Mouse (Mus musculus) MEL (cell line): ENCODE results near the gene Camta1. TPM values are rescaled to one million over a fixed set of nuclear protein-coding genes. Genes with fewer than 3 reads are reported as not detected.

Experiments
- DNase-seq: peaks from one replicate; pipeline ENCODE4 v3.0.0; 2011; ENCODE audit warnings: low read depth, low spot score
- H3K27ac ChIP-seq: 2 replicates; pipeline ENCODE4 v1.5.1; 2012; ENCODE audit warnings: low read depth, mild to moderate bottlenecking, control low read depth, low read length, moderate library complexity; ENCODE audit not compliant: control insufficient read depth
- H3K27me3 ChIP-seq, 2 experiments: fragments of 150-350 bp in 1 of 2; sonication (generic) in 1 of 2; 2 replicates each; pipeline ENCODE4 v1.6.1; 2012; ENCODE audit warnings: low read length in 2 of 2, mild to moderate bottlenecking in 2 of 2, improper control_type of control experiment in 1 of 2, moderate library complexity in 1 of 2; ENCODE audit not compliant: insufficient read depth in 2 of 2, control insufficient read depth in 1 of 2
- H3K36me3 ChIP-seq, 2 experiments: 2 replicates each; pipeline ENCODE4 v1.6.1; 2012 to 2014; ENCODE audit warnings: low read length in 2 of 2, improper control_type of control experiment in 1 of 2, inconsistent platforms in 1 of 2, mild to moderate bottlenecking in 1 of 2; ENCODE audit not compliant: insufficient read depth in 2 of 2, control insufficient read depth in 1 of 2
- H3K4me1 ChIP-seq, 2 experiments: fragments of 150-350 bp in 1 of 2; sonication (generic) in 1 of 2; 2 replicates each; pipeline ENCODE4 v1.6.1; 2012; ENCODE audit warnings: low read length in 2 of 2, improper control_type of control experiment in 1 of 2, mild to moderate bottlenecking in 1 of 2; ENCODE audit not compliant: insufficient read depth in 2 of 2, control insufficient read depth in 1 of 2
- H3K4me3 ChIP-seq, 2 experiments: fragments of 150-350 bp in 1 of 2; sonication (generic) in 1 of 2; 2 replicates each; pipeline ENCODE4 v1.5.1; 2012; ENCODE audit warnings: low read depth in 2 of 2, low read length in 2 of 2, mild to moderate bottlenecking in 2 of 2, moderate library complexity in 2 of 2, control low read depth in 1 of 2, improper control_type of control experiment in 1 of 2; ENCODE audit not compliant: control insufficient read depth in 1 of 2, insufficient read depth in 1 of 2
- H3K79me2 ChIP-seq: 2 replicates; pipeline ENCODE4 v1.6.1; 2012; ENCODE audit warnings: mild to moderate bottlenecking, low read length, moderate library complexity; ENCODE audit not compliant: control insufficient read depth, poor library complexity, insufficient read depth
- H3K9ac ChIP-seq: 2 replicates; pipeline ENCODE4 v1.6.1; 2012; ENCODE audit warnings: low read depth, mild to moderate bottlenecking, control low read depth, low read length, moderate library complexity; ENCODE audit not compliant: control insufficient read depth, poor library complexity, severe bottlenecking
- H3K9me3 ChIP-seq: fragments of 150-350 bp; sonication (generic); replicated peaks from 2 replicates; pipeline ENCODE4 v1.6.1; 2012; ENCODE audit warnings: mild to moderate bottlenecking, low read length, improper control_type of control experiment, moderate library complexity; ENCODE audit not compliant: insufficient read depth
- BHLHE40 ChIP-seq: IDR thresholded peaks from 2 replicates; pipeline ENCODE4 v1.6.1; 2012; ENCODE audit warnings: low read depth, mild to moderate bottlenecking, inconsistent platforms, low read length, improper control_type of control experiment, borderline replicate concordance
- CHD1 ChIP-seq: IDR thresholded peaks from 2 replicates; pipeline ENCODE4 v1.6.1; 2012; ENCODE audit warnings: low read depth, mild to moderate bottlenecking, inconsistent platforms, low read length, improper control_type of control experiment
- CHD2 ChIP-seq: IDR thresholded peaks from 2 replicates; pipeline ENCODE4 v1.6.1; 2011; ENCODE audit warnings: low read length, improper control_type of control experiment
- CTCF ChIP-seq, 3 experiments: IDR thresholded peaks in 2 of 3; conservative IDR thresholded peaks in 1 of 3; 2 replicates each; pipeline ENCODE4 v1.5.1; 2011 to 2012; ENCODE audit warnings: low read length in 3 of 3, low read depth in 2 of 3, mild to moderate bottlenecking in 2 of 3, improper control_type of control experiment in 1 of 3, inconsistent platforms in 1 of 3, mixed read lengths in 1 of 3, moderate library complexity in 1 of 3; ENCODE audit not compliant: control insufficient read depth in 1 of 3, insufficient read depth in 1 of 3, poor library complexity in 1 of 3, severe bottlenecking in 1 of 3
- E2F4 ChIP-seq: IDR thresholded peaks from 2 replicates; pipeline ENCODE4 v1.6.1; 2011; ENCODE audit warnings: low read depth, low read length, improper control_type of control experiment, borderline replicate concordance
- ELF1 ChIP-seq: IDR thresholded peaks from 2 replicates; pipeline ENCODE4 v1.6.1; 2014; ENCODE audit warnings: low read depth, mild to moderate bottlenecking, inconsistent platforms, low read length, improper control_type of control experiment, moderate library complexity
- EP300 ChIP-seq, 2 experiments: IDR thresholded peaks; 2 replicates each; pipeline ENCODE4 v1.6.1; 2011; ENCODE audit warnings: improper control_type of control experiment in 2 of 2, low read length in 2 of 2, low read depth in 1 of 2, mild to moderate bottlenecking in 1 of 2
- ETS1 ChIP-seq: IDR thresholded peaks from 2 replicates; pipeline ENCODE4 v1.6.1; 2012; ENCODE audit warnings: low read depth, mild to moderate bottlenecking, inconsistent platforms, low read length, improper control_type of control experiment, moderate library complexity
- MAX ChIP-seq: IDR thresholded peaks from 2 replicates; pipeline ENCODE4 v1.6.1; 2011; ENCODE audit warnings: low read length, improper control_type of control experiment
- MEF2A ChIP-seq: IDR thresholded peaks from 2 replicates; pipeline ENCODE4 v1.6.1; 2014; ENCODE audit warnings: low read depth, mild to moderate bottlenecking, inconsistent platforms, low read length, improper control_type of control experiment; ENCODE audit not compliant: poor library complexity, insufficient replicate concordance, severe bottlenecking; ENCODE audit errors: extremely low read depth
- MYB ChIP-seq: IDR thresholded peaks from 2 replicates; pipeline ENCODE4 v1.6.1; 2011; ENCODE audit warnings: mild to moderate bottlenecking, low read depth, low read length, improper control_type of control experiment
- NELFE ChIP-seq: IDR thresholded peaks from 2 replicates; pipeline ENCODE4 v1.6.1; 2011; ENCODE audit warnings: low read depth, low read length, improper control_type of control experiment
- POLR2A ChIP-seq, 2 experiments: IDR thresholded peaks; 2 replicates each; pipeline ENCODE4 v1.6.1; 2011 to 2012; ENCODE audit warnings: low read length in 2 of 2, mild to moderate bottlenecking in 2 of 2, control low read depth in 1 of 2, improper control_type of control experiment in 1 of 2, low read depth in 1 of 2, moderate library complexity in 1 of 2; ENCODE audit not compliant: control insufficient read depth in 1 of 2, insufficient read depth in 1 of 2, poor library complexity in 1 of 2
- POLR2AphosphoS2 ChIP-seq: IDR thresholded peaks from 2 replicates; pipeline ENCODE4 v1.6.1; 2011; ENCODE audit warnings: low read length, improper control_type of control experiment
- POLR2AphosphoS5 ChIP-seq: IDR thresholded peaks from 2 replicates; pipeline ENCODE4 v1.6.1; 2012; ENCODE audit warnings: low read depth, borderline replicate concordance, mild to moderate bottlenecking, inconsistent platforms, low read length, moderate library complexity, mixed read lengths
- RAD21 ChIP-seq: IDR thresholded peaks from 2 replicates; pipeline ENCODE4 v1.6.1; 2011; ENCODE audit warnings: mild to moderate bottlenecking, low read depth, low read length, improper control_type of control experiment
- SMC3 ChIP-seq: IDR thresholded peaks from 2 replicates; pipeline ENCODE4 v1.6.1; 2011; ENCODE audit warnings: low read depth, low read length, improper control_type of control experiment
- TCF12 ChIP-seq: IDR thresholded peaks from 2 replicates; pipeline ENCODE4 v1.6.1; 2014; ENCODE audit warnings: low read depth, mild to moderate bottlenecking, inconsistent platforms, low read length, improper control_type of control experiment, moderate library complexity
- ZC3H11A ChIP-seq: IDR thresholded peaks from 2 replicates; pipeline ENCODE4 v1.6.1; 2012; ENCODE audit warnings: low read depth, mild to moderate bottlenecking, inconsistent platforms, low read length, improper control_type of control experiment
- ZKSCAN1 ChIP-seq: IDR thresholded peaks from 2 replicates; pipeline ENCODE4 v1.6.1; 2012; ENCODE audit warnings: low read depth, mild to moderate bottlenecking, inconsistent platforms, low read length, improper control_type of control experiment, moderate library complexity
- ZMIZ1 ChIP-seq: IDR thresholded peaks from 2 replicates; pipeline ENCODE4 v1.6.1; 2012; ENCODE audit warnings: low read depth, mild to moderate bottlenecking, inconsistent platforms, low read length, improper control_type of control experiment, moderate library complexity
- polyA plus RNA-seq, 2 experiments: library from polyadenylated mRNA; stranded (reverse) in 1 of 2; unstranded in 1 of 2; fragments of >175 nt in 1 of 2; fragments of >200 nt in 1 of 2; gene quantifications; 2 replicates each; pipeline versions ENCODE4 v1.2.1 to v1.2.4; 2012; ENCODE audit warnings: low replicate concordance in 2 of 2, low read depth in 1 of 2; ENCODE audit not compliant: insufficient read length in 2 of 2, insufficient read depth in 1 of 2, missing spikeins in 1 of 2
- total RNA-seq: library from RNA; depleted of rRNA; stranded (reverse); fragments of 300-350 nt; gene quantifications from 2 replicates; pipeline ENCODE4 v1.2.3, GENCODE M21; 2012

The Camta1 gene
- total and polyA plus RNA-seq, 3 experiments, result 28.2 to 87.5 TPM; not detected in 1

- Histone ChIP-seq H3K36me3 (no peaks in the 10 kb centered on the region), H3K9me3 (no peaks in the 10 kb centered on the region), H3K4me1 (no peaks in the 10 kb centered on the region), H3K9ac (no peak overlapping the region), H3K27me3 (no peaks in the 10 kb centered on the region), H3K79me2 (no peaks in the 10 kb centered on the region), H3K4me3 (no peak overlapping the region), H3K27ac (no peak overlapping the region)
- DNase-seq, result no peak
- no peak for TF ChIP-seq ZKSCAN1
- TF ChIP-seq E2F4, result no peak
- no peak for TF ChIP-seq ELF1
Observed at GRCm38 (mm10) chr4:151224017-151224416, 637.7 kb downstream of the Camta1 start.

GRCm38 (mm10) chr4:151223263-151223996 is 638.2 kb downstream of the Camta1 start:
- TF ChIP-seq RAD21, result no peak
- TF ChIP-seq ZMIZ1, result no peak
- no peak for TF ChIP-seq ZKSCAN1
- no peak for TF ChIP-seq SMC3
- TF ChIP-seq POLR2A (IDR thresholded peaks at IDR 0.05; ENCODE audit: control insufficient read depth in 1 of 2, insufficient read depth in 1 of 2, low read depth in 1 of 2, low read length in 2 of 2, poor library complexity in 1 of 2), result no peak
- no peak for TF ChIP-seq CHD2
- TF ChIP-seq NELFE, result no peak
- no peak for TF ChIP-seq ZC3H11A
- TF ChIP-seq ETS1, result no peak
- no peak for TF ChIP-seq CHD1
- no peak for TF ChIP-seq EP300 (IDR thresholded peaks at IDR 0.05; ENCODE audit: low read depth in 1 of 2, low read length in 2 of 2)
- Histone ChIP-seq H3K4me3 (no peak overlapping the region), H3K9ac (no peak overlapping the region), H3K27ac (no peak overlapping the region), H3K4me1 (no peaks in the 10 kb centered on the region), H3K27me3 (no peaks in the 10 kb centered on the region), H3K9me3 (no peaks in the 10 kb centered on the region), H3K79me2 (no peaks in the 10 kb centered on the region), H3K36me3 (no peaks in the 10 kb centered on the region)
- no peak for DNase-seq

- H3K27ac ChIP-seq, result no peak overlapping the region
- no peak for TF ChIP-seq POLR2AphosphoS2
- no peak for TF ChIP-seq MAX
- no peak for TF ChIP-seq POLR2AphosphoS5
- TF ChIP-seq NELFE, result no peak
- no peak for TF ChIP-seq E2F4
- TF ChIP-seq BHLHE40, result no peak
- TF ChIP-seq CTCF (IDR thresholded peaks at IDR 0.05 in 2 of 3, conservative IDR thresholded peaks at IDR 0.05 in 1 of 3; ENCODE audit: control insufficient read depth in 1 of 3, insufficient read depth in 1 of 3, low read depth in 2 of 3, low read length in 3 of 3, poor library complexity in 1 of 3, severe bottlenecking in 1 of 3), result no peak
- TF ChIP-seq EP300 (IDR thresholded peaks at IDR 0.05; ENCODE audit: low read depth in 1 of 2, low read length in 2 of 2), result no peak
- TF ChIP-seq MYB, result no peak
- TF ChIP-seq TCF12, result no peak
- TF ChIP-seq MEF2A, result no peak
Observed at GRCm38 (mm10) chr4:151222635-151223034, 639.0 kb downstream of the Camta1 start.

More at GRCm38 (mm10) chr4:151222635-151223034, 639.0 kb downstream of the Camta1 start:
- Histone ChIP-seq H3K27me3 (no peaks in the 10 kb centered on the region), H3K36me3 (no peaks in the 10 kb centered on the region), H3K9ac (no peak overlapping the region), H3K9me3 (no peaks in the 10 kb centered on the region), H3K4me3 (no peak overlapping the region), H3K79me2 (no peaks in the 10 kb centered on the region), H3K4me1 (no peaks in the 10 kb centered on the region)
- DNase-seq, result no peak
